Comparison of ENCODE assay signal across 8 mouse cellular contexts in genomic region chr11:119915666-119916065, GRCm38 (mm10). TPM values are rescaled to one million over a fixed set of nuclear protein-coding genes. Genes with fewer than 3 reads are reported as not detected.
DNase-seq lines count a peak whose midpoint lies in the region; ATAC-seq and TF ChIP-seq lines count a peak whose summit lies in the region.

No protein-coding gene starts in this region.

- peaks cover 32% of the 10 kb centered on the region for H3K4me1 ChIP-seq in forebrain, embryonic 13.5 days
- peaks cover 15% of the 10 kb centered on the region for H3K4me1 ChIP-seq in forebrain, postnatal 0 days (ENCODE audit: insufficient read depth)
- H3K4me1 ChIP-seq in lung, embryonic 15.5 days, result peaks cover 40% of the 10 kb centered on the region
- peaks cover 29% of the 10 kb centered on the region for H3K4me1 ChIP-seq in kidney, embryonic 14.5 days (ENCODE audit: control insufficient read depth, insufficient read depth, low read length)

- peak overlapping the region; percentile 99 for H3K4me2 ChIP-seq in forebrain, embryonic 13.5 days
- no peak overlapping the region for H3K4me2 ChIP-seq in forebrain, postnatal 0 days (ENCODE audit: low read depth)
- peak overlapping the region; percentile 87 for H3K4me2 ChIP-seq in lung, embryonic 15.5 days
- H3K4me2 ChIP-seq in kidney, embryonic 14.5 days (replicated peaks; ENCODE audit: low read depth, low read length), result peak overlapping the region; percentile 12; the same call in 1 of the 2 replicates

- DNase-seq in forebrain, postnatal 0 days, result no peak
- no peak for DNase-seq in lung, postnatal 25 days (ENCODE audit: low spot score)
- DNase-seq in lung, postnatal 36 days, result peak; percentile 20
- no peak for DNase-seq in retina, postnatal 1 day
- DNase-seq in adrenal gland, postnatal 36 days, result no peak

- H3K9me3 ChIP-seq in forebrain, embryonic 13.5 days (replicated peaks), result no peaks in the 10 kb centered on the region
- H3K9me3 ChIP-seq in forebrain, postnatal 0 days (ENCODE audit: low read length), result no peaks in the 10 kb centered on the region
- H3K9me3 ChIP-seq in lung, embryonic 15.5 days, result no peaks in the 10 kb centered on the region
- no peaks in the 10 kb centered on the region for H3K9me3 ChIP-seq in kidney, embryonic 14.5 days (ENCODE audit: control insufficient read depth, low read length)

- ATAC-seq in forebrain, embryonic 13.5 days, result no peak
- no peak for ATAC-seq in forebrain, postnatal 0 days
- no peak for ATAC-seq in lung, embryonic 15.5 days (ENCODE audit: borderline replicate concordance, extremely low read depth, low FRiP score, low TSS enrichment)
- ATAC-seq in kidney, embryonic 14.5 days (ENCODE audit: low FRiP score, low TSS enrichment), result no peak

- H3K27ac ChIP-seq in forebrain, embryonic 13.5 days, result no peak overlapping the region
- H3K27ac ChIP-seq in forebrain, postnatal 0 days (ENCODE audit: low read depth, low read length), result no peak overlapping the region
- H3K27ac ChIP-seq in lung, embryonic 15.5 days, result peak overlapping the region; percentile 60
- H3K27ac ChIP-seq in kidney, embryonic 14.5 days (ENCODE audit: low read depth, low read length), result peak overlapping the region; percentile 51; the same call in 1 of the 2 replicates

- H3K27me3 ChIP-seq in forebrain, embryonic 13.5 days, result no peaks in the 10 kb centered on the region
- H3K27me3 ChIP-seq in forebrain, postnatal 0 days (ENCODE audit: insufficient read depth, low read length), result no peaks in the 10 kb centered on the region
- H3K27me3 ChIP-seq in lung, embryonic 15.5 days, result no peaks in the 10 kb centered on the region
- H3K27me3 ChIP-seq in kidney, embryonic 14.5 days (ENCODE audit: control insufficient read depth, insufficient read depth, low read length), result no peaks in the 10 kb centered on the region

- TF ChIP-seq CTCF in forebrain, postnatal 0 days (IDR thresholded peaks at IDR 0.05; ENCODE audit: low read depth), result no peak

- no peak overlapping the region for H3K4me3 ChIP-seq in forebrain, embryonic 13.5 days
- H3K4me3 ChIP-seq in forebrain, postnatal 0 days (ENCODE audit: low read depth, low read length), result no peak overlapping the region
- 0 out of 2 replicates have a peak overlapping the region, but pooled peaks have one; percentile 1 for H3K4me3 ChIP-seq in lung, embryonic 15.5 days
- no peak overlapping the region; the same call in 1 of the 2 replicates for H3K4me3 ChIP-seq in kidney, embryonic 14.5 days (ENCODE audit: low read length)

- WGBS in forebrain, embryonic 13.5 days, result 92% methylated on average over 9 of the region's 9 CpGs
- 85% methylated on average over 9 of the region's 9 CpGs for WGBS in forebrain, postnatal 0 days
- 60% methylated on average over 9 of the region's 9 CpGs for WGBS in lung, embryonic 15.5 days
- WGBS in kidney, embryonic 14.5 days, result 81% methylated on average over 9 of the region's 9 CpGs

- peaks cover 51% of the 10 kb centered on the region for H3K36me3 ChIP-seq in forebrain, embryonic 13.5 days (ENCODE audit: poor library complexity, severe bottlenecking)
- H3K36me3 ChIP-seq in forebrain, postnatal 0 days (ENCODE audit: insufficient read depth), result peaks cover 29% of the 10 kb centered on the region
- H3K36me3 ChIP-seq in lung, embryonic 15.5 days, result peaks cover 33% of the 10 kb centered on the region
- H3K36me3 ChIP-seq in kidney, embryonic 14.5 days (ENCODE audit: control insufficient read depth, insufficient read depth, low read length), result peaks cover 35% of the 10 kb centered on the region

- no peak overlapping the region for H3K9ac ChIP-seq in forebrain, embryonic 13.5 days
- H3K9ac ChIP-seq in forebrain, postnatal 0 days, result no peak overlapping the region
- H3K9ac ChIP-seq in lung, embryonic 15.5 days, result no peak overlapping the region
- no peak overlapping the region for H3K9ac ChIP-seq in kidney, embryonic 14.5 days (ENCODE audit: low read depth, low read length)

RNA-seq across cellular contexts. Expression of gene Chmp6, which starts 2.4 kb away (rescaled TPM):
- 91.9 and 103 TPM in 2 replicates for polyA plus RNA-seq in forebrain, embryonic 13.5 days (2015; fragmentation: Nextera tagmentation; extraction: Ambion mirVana)
- total RNA-seq in forebrain, postnatal 0 days (2014; rRNA removed), result 91.1 and 91.9 TPM in 2 replicates
- polyA plus RNA-seq in forebrain, postnatal 0 days (2015; fragmentation: Nextera tagmentation; extraction: Ambion mirVana), result 102 and 105 TPM in 2 replicates
- 99.3 and 100 TPM in 2 replicates for polyA plus RNA-seq in lung, embryonic 15.5 days (2015; fragmentation: Nextera tagmentation; extraction: Ambion mirVana)
- 87.1 and 94.0 TPM in 2 replicates for polyA plus RNA-seq in kidney, embryonic 14.5 days (2014; fragmentation: Nextera tagmentation; extraction: Ambion mirVana)
- total RNA-seq in adrenal gland, postnatal 36 days (2021), result 10 to 100 TPM; 31.9 to 37.6 TPM

RNA-seq across cellular contexts. Expression of gene Baiap2, which starts 26.9 kb away (rescaled TPM):
- 14.2 and 15.0 TPM in 2 replicates for polyA plus RNA-seq in forebrain, embryonic 13.5 days (2015; fragmentation: Nextera tagmentation; extraction: Ambion mirVana)
- 42.3 and 52.0 TPM in 2 replicates for total RNA-seq in forebrain, postnatal 0 days (2014; rRNA removed)
- 31.1 and 36.6 TPM in 2 replicates for polyA plus RNA-seq in forebrain, postnatal 0 days (2015; fragmentation: Nextera tagmentation; extraction: Ambion mirVana)
- polyA plus RNA-seq in lung, embryonic 15.5 days (2015; fragmentation: Nextera tagmentation; extraction: Ambion mirVana), result 26.2 and 28.9 TPM in 2 replicates
- 15.7 and 18.2 TPM in 2 replicates for polyA plus RNA-seq in kidney, embryonic 14.5 days (2014; fragmentation: Nextera tagmentation; extraction: Ambion mirVana)
- total RNA-seq in adrenal gland, postnatal 36 days (2021), result 10 to 100 TPM; 11.3 to 24.0 TPM

Comparison
In these comparisons a context has a peak if more than half of its experiments do, and no peak if none do; other contexts are left out.
1. H3K27ac ChIP-seq: peak in lung, embryonic 15.5 days (single experiment) and kidney, embryonic 14.5 days (single experiment); none in forebrain, embryonic 13.5 days (single experiment) and forebrain, postnatal 0 days (single experiment).